Mouse (Mus musculus): ENCODE measurements at regions not wholly inside any gene's neighbourhood (a gene's known extent, or its start where the extent isn't known, plus 50 kb on each side); places are given as distances from the start of the nearest gene placed in this dataset. TPM values are rescaled to one million over a fixed set of nuclear protein-coding genes. Genes with fewer than 3 reads are reported as not detected.
"Not testable (repeated sequence)": the region's sequence is repeated elsewhere in the genome, so short reads cannot be mapped to it uniquely, and the experiment has no call there.

GRCm38 (mm10) chr12:36943903-36944302 lies 164.4 kb upstream of the Meox2 start:
- DNase-seq = no peak

GRCm38 (mm10) chr12:36945964-36946363 lies 162.4 kb upstream of the Meox2 start:
- peak; percentile 77 for DNase-seq

- DNase-seq = no peak
These were observed 160.4 kb upstream of the Meox2 start for GRCm38 (mm10) chr12:36947902-36948301.

GRCm38 (mm10) chr12:36949096-36949738 lies 159.1 kb upstream of the Meox2 start:
- DNase-seq = no peak

- no peak for DNase-seq
These were observed 133.8 kb upstream of the Meox2 start for GRCm38 (mm10) chr12:36974432-36975094.

- no peak for DNase-seq
These were observed 131.2 kb upstream of the Meox2 start for GRCm38 (mm10) chr12:36977141-36977540.

GRCm38 (mm10) chr12:36991135-36991534 lies 117.2 kb upstream of the Meox2 start:
- DNase-seq = no peak

- DNase-seq = no peak
These were observed 116.4 kb upstream of the Meox2 start for GRCm38 (mm10) chr12:36991970-36992369.

- no peak for DNase-seq
These were observed 106.9 kb upstream of the Meox2 start for GRCm38 (mm10) chr12:37001401-37001800.

GRCm38 (mm10) chr12:37005262-37005661 lies 103.1 kb upstream of the Meox2 start:
- no peak for DNase-seq

- no peak for DNase-seq
These were observed 98.0 kb upstream of the Meox2 start for GRCm38 (mm10) chr12:37010306-37010705.

GRCm38 (mm10) chr12:37014401-37014800 lies 93.9 kb upstream of the Meox2 start:
- no peak for DNase-seq

- DNase-seq = not testable (repeated sequence)
These were observed 93.4 kb upstream of the Meox2 start for GRCm38 (mm10) chr12:37014945-37015344.

GRCm38 (mm10) chr12:37015474-37016248 lies 92.7 kb upstream of the Meox2 start:
- no peak for DNase-seq

GRCm38 (mm10) chr12:37047191-37047590 lies 61.1 kb upstream of the Meox2 start:
- DNase-seq = no peak

- DNase-seq = no peak
These were observed 57.7 kb upstream of the Meox2 start for GRCm38 (mm10) chr12:37050596-37050995.

- DNase-seq = no peak
These were observed 50.9 kb upstream of the Meox2 start for GRCm38 (mm10) chr12:37057411-37057810.

Small RNAs in the stretch of these regions (microRNA-seq; reads per million reads assigned to microRNA genes)
- gene Gm44326 = not detected
- 231 reads per million, percentile 56 among the genes with 10 or more reads in this experiment for gene Mir5099
